Mouse (Mus musculus) layer of hippocampus, postnatal 36 days (tissue): ENCODE data around the gene Ptprb. TPM values are rescaled to one million over a fixed set of nuclear protein-coding genes. Genes with fewer than 3 reads are reported as not detected.

Source experiments
- DNase-seq, 2 experiments: peaks; one replicate each; pipeline ENCODE4 v3.0.0; 2022
- total RNA-seq, 2 experiments: library from RNA; stranded (reverse); gene quantifications; 2 replicates each; pipeline ENCODE4 v1.2.3; 2021

Ptprb gene
- total RNA-seq, 2 experiments from 2014 or later, result 15.0 to 15.2 TPM

DNA sequence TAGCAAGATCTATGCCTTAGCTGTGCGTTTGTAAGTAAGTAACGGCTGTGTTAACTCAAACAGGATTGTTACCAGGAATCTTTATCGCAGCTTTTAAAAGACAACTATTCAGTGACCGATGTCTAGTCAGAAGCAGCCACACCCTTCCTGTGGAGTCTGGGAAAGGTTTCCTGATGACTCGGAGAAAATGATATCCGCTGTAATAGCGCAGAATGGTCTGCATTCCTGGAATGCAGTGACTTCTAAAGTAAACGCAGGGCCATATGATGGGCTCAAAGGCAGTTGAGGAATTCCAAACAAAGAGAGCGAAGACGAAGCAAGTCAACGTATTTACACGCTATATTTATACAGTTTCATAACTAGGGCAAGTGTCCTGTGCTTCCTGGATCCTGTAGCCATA is 22.5 kb downstream of the Ptprb start:
- no peak for DNase-seq

DNA sequence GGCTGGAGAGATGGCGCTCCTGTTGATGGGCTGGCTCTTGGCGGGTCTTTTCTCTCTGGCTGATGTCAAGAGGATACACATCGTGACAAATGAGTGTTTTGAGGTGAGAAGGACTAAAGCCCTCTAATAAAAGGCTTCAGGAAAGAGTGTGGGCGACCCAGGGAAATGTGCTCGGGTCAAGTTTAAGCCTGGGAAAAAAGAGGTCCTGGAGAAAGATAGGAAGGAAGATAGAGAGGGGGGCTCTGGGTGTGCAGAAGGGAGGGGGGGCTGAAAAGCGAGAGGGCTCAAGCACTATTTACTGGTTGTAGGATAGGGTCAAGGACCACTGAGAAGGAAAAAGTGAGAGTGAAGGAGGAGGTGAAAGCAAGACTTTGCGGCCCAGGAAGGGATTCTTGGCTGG is 25.5 kb downstream of the Ptprb start:
- no peak for DNase-seq

DNA sequence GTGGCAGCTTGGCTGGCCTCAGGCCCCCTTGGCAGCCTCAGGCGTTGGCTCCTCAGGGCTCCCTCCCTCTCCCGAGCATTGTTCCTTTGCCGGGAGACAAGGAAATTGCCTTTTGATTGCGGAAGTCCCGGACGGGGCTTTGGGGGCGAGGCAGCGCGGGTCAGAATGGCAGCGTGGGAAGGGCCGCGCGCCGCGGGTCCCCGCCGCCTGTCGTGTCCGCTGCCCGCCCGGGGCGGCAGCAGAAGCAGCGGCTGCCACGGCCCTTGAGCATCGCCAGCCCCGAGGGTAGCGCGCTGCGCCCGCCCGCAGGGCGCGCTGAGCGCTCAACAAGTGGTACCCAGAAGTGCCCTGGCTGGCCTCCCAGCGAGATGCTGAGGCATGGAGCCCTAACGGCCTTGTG is 25.9 kb downstream of the Ptprb start:
- DNase-seq, result peak in 1 of 2 experiments; percentile 7

DNA sequence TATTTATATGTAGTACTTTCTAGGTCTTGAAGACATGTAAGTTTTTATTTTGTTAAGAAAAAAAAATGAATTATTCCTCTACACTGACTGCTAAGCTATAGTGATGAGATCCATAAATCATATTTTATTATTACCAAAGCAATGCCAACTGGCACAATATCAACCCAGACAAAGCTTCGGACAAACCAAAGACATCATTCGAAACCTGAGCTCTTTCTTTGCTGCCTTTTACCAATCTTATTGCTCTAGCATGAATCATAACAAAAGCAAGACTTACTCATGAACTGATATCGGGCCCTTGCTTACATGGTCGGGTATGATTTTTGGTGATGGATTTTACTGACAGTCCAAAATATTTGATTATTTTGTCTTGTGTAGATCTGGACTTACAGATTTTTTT is 29.0 kb downstream of the Ptprb start:
- no peak for DNase-seq

DNA sequence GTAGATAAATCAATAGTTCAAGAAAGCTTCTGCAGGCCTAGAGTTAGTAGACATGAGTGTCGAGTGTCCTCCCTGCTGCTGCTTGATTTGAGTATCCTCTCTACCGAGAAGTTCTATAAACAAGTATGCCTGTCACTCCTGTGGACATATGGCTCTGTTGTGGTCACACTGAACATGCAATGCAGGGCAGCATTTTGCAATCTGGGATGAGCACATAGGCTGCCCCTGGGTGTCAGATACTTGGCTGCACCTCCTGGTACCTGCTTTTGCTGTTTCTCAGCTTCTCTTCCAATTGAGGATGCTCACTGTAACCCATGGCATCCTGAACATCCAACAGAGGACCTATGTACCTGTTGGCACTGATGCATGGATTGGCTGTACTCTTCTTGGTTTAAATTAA is 34.1 kb downstream of the Ptprb start:
- DNase-seq, result no peak

DNA sequence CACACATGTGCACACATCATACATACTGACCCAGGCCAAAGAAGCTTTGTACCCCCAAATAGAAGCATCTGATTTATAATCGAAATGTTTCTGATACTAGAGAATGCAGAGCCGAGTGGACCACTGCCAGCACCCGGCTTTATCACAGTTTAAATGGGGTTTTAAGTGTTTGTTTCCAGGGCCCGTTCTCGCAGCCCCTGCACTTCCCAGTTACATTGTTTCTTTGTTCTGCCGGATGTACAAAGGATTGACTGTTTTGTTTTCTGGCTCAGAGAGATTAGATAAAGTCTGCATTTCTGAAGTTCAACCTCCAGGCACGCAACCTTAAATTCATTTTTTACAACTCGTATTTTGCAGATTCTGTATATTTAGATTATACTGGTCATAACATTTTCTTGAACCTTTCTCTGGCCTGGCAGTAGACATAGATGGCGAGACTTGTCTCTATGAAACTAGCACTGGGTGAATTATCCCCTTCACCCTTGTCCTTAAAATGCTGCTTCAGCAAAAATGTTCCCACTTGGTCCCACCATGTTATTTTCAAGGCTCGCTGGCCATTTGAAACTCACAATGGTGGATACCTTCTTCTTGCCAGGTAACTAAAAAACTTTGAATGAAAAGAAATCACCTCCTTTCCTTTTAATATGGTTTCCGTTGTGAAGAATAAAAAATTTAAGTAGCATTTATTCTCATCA is 35.3 kb downstream of the Ptprb start:
- no peak for DNase-seq

DNA sequence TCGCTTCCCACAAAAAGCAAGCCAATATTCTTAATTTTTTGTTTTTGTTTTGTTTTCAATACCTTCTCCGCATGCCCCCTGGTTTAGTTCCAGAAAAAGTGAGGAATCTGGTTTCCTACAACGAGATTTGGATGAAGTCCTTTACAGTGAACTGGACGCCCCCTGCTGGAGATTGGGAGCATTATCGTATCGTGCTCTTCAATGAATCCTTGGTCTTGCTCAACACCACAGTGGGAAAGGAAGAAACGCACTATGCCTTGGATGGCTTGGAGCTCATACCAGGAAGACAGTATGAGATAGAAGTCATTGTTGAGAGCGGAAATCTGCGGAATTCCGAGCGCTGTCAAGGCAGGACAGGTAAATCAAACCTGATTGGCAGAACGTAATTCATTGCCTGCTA is 43.9 kb downstream of the Ptprb start:
- DNase-seq, result peak; percentile 64 to 75

DNA sequence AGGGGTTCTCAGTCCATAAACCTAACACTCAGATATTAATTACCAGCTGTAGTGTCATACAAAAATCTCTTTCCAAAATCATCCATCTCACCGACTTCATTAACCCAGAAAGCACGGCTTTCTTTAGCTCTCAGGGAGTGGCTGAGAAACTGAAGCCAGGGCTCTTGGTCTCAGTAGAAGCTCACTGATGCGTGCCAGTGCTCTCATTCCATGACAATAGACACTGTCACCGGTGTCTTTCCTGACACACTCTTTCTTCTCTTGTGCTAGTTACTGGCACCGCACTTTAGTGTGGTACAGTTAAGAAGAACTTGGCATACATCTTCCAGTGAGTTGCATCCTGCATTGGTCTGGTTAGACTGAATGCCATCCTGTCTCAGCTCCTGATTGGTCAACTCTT is 53.8 kb downstream of the Ptprb start:
- DNase-seq, result no peak

DNA sequence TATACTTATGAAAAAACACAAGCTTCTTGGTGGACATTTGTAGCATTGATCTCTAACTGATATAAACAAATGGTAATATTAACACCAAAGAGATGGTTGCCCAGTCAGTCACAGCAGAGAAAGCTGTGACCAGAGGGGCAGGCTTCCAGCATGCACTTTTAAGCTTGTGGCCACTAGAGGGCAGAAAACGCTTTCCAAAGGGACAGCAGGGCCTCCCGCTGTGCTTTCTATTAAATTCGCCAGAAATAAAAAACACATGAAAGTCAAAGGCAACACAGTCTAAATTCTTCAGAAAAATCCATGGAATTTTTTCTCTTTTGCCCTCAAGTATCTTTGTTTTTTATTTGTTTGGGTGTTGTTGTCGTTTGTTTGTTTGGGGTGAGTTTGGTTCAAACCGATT is 55.1 kb downstream of the Ptprb start:
- DNase-seq, result peak; percentile 64 to 75

DNA sequence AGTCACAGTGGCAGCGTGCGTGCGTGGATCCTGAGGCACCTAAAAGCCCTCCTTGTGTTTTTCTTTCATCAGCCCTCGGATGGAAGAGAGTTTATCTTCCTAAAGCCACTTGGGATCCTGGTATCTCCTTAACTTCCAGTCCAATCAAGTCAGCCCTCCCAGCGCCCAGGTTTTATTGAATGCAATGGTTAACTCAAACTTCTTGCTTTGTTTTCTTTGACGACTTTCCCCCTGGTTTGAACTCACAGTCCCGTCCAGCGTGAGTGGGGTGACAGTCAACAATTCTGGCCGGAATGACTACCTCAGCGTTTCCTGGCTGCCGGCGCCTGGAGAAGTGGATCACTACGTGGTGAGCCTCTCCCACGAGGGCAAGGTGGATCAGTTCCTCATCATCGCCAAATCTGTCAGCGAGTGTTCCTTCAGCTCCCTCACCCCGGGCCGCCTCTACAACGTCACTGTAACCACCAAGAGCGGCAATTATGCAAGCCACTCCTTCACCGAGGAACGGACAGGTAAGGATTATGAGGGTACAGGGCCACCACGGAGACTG is 55.7 kb downstream of the Ptprb start:
- DNase-seq, result no peak

DNA sequence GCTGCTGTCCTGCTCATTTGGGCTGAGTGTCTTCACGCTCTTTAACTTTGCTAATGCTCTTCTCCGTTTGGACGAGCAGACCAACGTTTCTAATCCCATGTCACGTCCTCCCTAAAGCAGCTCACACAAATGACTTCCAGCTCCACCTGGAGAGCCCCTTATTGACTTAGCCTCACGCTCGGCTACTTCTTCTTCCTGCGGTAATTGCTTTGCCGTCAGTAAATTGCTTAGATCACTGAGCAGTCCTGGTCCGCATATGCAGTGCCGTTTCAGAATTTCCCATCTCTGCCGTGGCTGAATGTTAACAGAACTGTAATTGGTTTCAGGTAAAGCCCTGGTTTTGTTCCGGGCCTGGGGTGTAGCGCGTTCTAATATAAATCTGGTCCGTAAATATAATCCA is 58.3 kb downstream of the Ptprb start:
- no peak for DNase-seq

DNA sequence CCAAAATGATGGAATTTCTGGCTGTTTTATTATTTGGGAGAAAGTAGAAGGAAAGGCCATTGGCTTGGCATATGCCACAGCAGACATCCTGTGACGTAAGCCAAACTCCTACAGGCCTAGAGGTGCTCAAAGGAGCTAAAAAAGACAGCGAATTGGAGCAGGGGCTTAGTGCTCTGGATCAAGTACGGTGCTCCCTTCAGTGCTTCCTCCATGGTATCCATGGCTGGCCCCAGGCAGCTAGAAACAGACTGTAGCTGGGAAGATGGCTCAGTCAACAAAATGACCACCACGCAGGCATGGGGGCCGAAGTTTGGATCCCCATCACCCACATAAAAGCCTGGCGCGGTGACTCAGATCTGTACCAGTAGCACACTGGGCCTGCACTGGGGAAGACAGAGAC is 58.8 kb downstream of the Ptprb start:
- DNase-seq, result no peak

DNA sequence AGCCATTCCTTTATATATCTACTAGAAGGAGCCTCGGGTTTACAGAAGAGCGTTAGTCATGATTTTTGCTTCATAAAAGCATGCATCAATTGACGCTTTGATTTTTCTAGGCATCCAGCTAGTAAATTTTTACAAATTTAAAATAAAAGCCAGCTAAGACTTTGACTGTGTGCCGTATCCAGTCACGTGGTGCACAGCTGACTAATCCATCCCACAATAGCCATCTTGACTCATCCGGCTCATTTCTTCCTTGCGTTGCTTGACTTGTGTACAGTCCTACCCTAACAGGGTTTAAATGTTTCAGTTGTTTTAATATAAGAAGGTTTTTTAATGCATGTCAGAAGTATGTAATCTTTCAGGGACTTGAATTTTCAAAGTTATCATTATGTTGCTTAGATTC is 60.0 kb downstream of the Ptprb start:
- no peak for DNase-seq

DNA sequence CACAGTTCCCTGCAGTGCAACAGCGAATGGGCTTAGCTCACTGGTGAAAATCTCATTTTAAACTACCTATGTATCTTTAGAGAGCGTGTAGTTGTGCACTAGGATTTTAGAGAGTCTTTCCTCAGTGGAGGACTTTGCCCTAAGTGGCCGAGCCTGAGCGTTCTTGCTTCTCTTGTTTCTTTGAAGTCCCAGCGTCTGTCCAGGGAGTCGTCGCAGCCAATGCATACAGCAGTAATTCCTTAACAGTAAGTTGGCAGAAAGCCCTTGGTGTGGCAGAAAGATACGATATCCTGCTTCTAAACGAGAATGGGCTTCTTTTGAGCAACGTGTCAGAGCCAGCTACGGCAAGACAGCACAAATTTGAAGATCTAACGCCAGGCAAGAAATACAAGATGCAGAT is 65.9 kb downstream of the Ptprb start:
- DNase-seq, result no peak

DNA sequence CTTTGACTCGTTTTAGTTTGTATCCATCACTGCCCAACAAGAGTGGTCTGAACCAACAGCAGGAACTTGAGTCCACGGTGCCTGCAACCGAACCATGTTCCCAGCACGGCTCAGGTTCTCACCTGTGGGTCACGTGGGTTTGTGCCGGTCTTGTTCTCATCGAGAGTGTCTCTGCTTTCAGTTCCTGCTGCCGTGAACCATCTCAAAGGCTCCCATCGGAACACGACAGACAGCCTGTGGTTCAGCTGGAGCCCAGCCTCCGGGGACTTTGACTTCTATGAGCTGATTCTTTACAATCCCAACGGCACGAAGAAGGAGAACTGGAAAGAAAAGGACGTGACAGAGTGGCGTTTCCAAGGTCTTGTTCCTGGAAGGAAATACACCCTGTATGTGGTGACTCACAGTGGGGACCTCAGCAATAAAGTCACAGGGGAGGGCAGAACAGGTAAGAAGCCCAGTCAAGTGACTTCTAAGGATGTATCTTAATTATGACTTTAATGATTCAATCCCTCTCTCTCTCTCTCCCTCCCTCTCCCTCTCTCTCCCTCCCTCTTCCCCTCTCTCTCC is 71.4 kb downstream of the Ptprb start:
- no peak for DNase-seq

DNA sequence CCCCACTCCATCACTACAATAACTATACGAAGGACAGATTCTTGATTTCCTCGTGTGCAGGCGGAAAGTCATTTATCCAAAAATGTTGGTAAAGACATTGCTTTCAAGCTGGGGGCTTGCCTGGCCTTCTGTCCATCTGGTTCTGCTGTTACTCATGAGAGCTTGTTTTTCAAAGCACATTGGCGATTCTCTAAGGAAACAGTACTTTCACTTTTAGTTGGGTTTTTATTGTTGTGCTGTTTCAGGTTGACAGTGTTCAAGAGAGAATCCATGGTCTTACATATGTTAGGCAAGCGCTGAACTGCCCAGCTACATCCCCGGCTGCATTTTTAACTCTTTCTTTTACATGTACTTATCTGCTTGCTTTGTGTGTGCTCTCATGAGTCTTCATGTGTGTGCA is 73.7 kb downstream of the Ptprb start:
- DNase-seq, result no peak

DNA sequence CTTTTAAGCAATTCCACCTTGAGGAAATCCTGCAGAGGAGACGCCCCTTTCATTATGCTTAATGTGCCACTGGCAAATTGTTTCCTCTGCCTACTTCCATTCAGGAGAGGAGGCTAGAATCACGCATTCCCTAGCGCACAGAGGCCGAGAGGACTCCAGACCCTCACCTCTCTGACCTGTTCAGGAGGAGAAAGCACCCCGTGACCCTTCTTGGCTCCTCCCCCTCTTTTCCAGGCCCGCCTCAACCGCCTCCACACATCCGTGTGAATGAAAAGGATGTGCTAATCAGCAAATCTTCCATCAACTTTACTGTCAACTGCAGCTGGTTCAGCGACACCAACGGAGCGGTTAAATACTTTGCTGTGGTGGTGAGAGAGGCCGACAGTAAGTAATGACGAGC is 75.2 kb downstream of the Ptprb start:
- DNase-seq, result no peak

DNA sequence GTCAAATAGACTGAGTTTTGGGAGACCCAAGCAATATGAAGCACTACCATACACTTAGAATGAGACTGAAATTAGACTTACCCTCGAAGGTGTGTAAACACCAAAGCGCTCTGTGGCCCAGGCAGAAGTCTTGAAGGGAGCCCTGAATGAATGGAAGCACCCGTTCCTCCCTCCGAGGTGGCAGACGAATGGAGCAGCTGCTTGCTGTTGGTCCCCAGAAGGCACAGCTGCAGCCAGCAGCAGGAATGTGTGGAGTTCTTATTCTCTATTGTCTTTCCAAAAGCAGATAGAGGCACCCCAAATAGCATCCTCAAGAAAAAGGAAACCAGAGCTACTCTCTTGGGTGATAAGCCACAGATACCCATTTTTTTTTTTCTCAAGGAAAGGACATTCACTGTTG is 79.0 kb downstream of the Ptprb start:
- no peak for DNase-seq

DNA sequence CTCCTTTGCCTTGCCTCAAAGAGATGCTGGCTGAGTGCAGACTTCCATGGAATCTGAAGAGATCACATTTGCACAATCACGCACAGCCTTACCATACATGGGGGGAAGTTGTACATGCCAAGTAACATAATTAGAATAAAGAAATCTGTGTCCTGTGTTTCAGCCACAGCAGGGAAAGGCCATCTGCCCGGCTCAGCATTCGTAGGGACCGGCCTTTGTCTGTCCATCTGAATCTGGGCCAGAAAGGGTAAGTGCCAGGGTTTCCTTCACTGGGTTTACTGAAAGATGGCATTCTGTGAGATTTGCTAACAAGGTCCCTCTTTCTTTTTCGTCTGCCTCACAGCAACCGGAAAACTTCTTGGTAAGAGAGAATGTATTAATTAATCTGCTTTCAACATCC is 86.9 kb downstream of the Ptprb start:
- peak; percentile 19 to 25 for DNase-seq

DNA sequence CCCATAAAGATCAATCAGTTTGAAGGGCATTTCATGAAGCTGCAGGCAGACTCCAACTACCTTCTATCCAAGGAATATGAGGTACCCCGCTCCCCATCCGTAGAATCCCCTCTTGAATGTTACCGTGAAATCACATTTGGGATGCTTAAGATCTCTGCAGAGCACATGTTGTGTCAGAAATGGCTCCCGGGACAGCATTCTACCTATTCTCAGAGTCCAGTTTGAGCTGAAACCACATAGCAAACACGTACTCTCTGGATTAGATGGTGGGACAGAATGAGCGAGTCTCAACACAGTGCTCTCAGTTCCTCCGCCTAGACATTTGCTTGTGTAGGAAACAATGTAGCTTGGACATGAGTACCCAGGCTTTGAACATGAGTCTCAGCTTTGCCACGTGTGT is 87.3 kb downstream of the Ptprb start:
- no peak for DNase-seq

DNA sequence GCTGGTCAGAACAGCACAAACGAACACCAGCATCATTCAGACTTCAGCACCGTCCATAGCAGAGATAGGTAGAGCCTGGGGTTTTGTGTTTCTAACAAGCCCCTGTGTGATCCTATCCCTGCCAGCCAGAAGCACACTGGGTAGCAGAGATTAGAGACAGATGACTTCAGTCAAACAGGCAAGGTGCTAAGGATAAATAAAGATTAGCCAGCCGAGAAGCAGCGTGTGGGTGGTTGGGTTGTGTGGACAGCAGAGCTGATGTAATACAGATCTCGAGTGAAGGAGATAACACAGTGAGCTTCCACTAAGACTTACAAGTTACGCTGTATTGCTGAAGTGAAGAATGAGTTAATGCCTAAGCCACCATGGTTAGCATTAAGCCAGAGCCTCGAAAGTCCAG is 89.4 kb downstream of the Ptprb start:
- DNase-seq, result no peak

DNA sequence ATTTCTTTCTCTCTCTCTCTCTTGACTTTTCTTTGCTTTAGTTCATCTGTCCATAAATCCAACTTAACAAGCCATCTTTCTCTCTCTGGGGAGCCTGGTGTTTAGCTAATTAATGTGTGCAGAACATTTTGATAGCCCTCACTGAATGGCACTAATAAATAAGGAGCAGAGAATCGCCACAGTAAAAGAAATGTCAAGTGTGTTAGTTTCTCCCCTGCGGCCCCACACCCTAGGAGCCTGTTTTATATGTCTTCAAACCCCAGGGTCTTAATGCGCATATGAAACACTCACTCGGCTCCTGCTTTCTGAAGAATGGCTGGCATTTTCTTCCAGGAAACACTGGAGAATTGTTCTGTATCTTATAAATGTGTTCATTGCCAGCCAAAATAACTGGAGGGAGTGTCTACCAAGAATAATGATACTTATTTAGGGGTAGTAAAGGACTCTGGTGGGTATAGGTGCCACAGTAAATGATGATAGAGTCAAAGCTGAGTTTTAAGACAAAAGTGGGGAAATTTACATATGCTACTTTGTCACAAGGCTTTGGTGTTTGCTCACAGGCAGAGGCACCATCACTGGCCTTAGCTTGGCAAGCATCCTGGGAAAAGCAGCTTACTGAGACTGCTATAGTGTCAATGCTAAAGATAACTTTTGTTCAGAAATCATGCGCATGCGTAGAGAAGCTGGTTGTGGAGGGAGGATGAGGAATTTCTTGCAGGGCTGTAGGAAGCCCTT is 95.8 kb downstream of the Ptprb start:
- no peak for DNase-seq

DNA sequence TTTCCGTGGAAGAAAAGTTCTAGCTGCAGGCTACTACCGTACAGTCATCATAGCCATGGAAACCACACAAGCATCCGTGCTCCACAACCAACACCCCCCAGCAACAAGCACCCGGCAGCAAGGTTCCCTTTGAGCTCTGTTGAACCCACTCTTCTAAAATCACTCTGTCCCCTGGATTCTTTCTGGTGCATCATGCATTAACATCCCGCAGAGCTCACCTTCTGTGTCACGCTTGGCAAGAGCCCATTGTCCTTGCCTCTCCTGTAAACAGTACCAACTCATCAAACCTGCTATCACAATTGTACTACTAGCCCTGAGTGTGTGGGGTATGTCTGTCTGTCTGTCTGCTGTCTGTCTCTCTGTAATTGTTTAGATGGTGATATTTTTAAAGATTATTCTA is 98.8 kb downstream of the Ptprb start:
- no peak for DNase-seq

DNA sequence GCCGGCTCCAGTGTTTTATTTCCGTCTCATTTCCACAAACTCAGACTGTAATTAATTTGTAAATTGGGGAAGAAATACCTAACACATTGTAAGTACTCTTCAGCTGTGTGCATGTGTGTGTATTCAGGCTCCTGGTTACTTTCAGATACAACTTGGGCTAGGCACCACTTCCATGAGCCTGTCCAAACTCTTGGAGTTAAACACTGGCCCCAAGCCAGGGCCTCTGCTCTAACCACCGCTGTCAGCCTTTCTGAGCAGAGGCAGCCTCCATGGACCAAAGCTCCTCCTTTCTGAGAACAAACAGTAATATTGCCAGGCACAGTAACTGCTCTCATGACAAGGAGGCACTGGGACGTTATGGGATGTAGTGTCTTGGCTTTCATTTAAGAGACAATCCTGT is 101.5 kb downstream of the Ptprb start:
- no peak for DNase-seq
